Mouse (Mus musculus): ENCODE measurements around the gene Ets2. TPM values are rescaled to one million over a fixed set of nuclear protein-coding genes. Genes with fewer than 3 reads are reported as not detected.

The Ets2 gene
- 37.0 TPM for polyA plus RNA-seq (2021)

GRCm38 (mm10) chr16:95701802-95702561, at the start of gene Ets2:
Gene Ets2 (plus strand): TSS chr16:95702075.
- no peak for TF ChIP-seq CTCF (IDR thresholded peaks at IDR 0.05)
- in situ Hi-C loops (cut with MboI; ENCODE audit: low pct_unique_long_range_greater_than_20kb) = no loop called here
- ATAC-seq (peak; percentile 82), DNase-seq (ENCODE audit: low read depth, low spot score) (peak; percentile 44)
- ChIA-PET POLR2A (interaction anchor here (1.0 to 1.8 kb wide), 3 partner anchors 13 to 92 kb away, joined by 3 to 4 read pairs (median 3); no protein-coding TSS in a partner anchor), CTCF (interaction anchor here (0.8 to 0.9 kb wide), 3 partner anchors 11 to 106 kb away, joined by 3 to 5 read pairs (median 3); no protein-coding TSS in a partner anchor)
- no peaks in the 10 kb centered on the region for H3K27me3 ChIP-seq

GRCm38 (mm10) chr16:95654204-95654611, 47.7 kb upstream of the Ets2 start:
- no peak for TF ChIP-seq CTCF (IDR thresholded peaks at IDR 0.05)
- ATAC-seq (peak; percentile 65), DNase-seq (ENCODE audit: low read depth, low spot score) (no peak)
- no peaks in the 10 kb centered on the region for H3K27me3 ChIP-seq
- in situ Hi-C loops (cut with MboI; ENCODE audit: low pct_unique_long_range_greater_than_20kb) = loop anchor here (5.0 kb wide), 1 partner anchor 313 kb away; no protein-coding TSS in a partner anchor
- CTCF ChIA-PET = interaction anchor here (1.0 to 1.7 kb wide), 2 partner anchors 292 to 303 kb away, joined by 4 to 5 read pairs; no protein-coding TSS in a partner anchor
- POLR2A ChIA-PET = interaction anchor here (0.7 kb wide), 1 partner anchor 46 kb away, joined by 3 read pairs; no protein-coding TSS in a partner anchor

GRCm38 (mm10) chr16:95656535-95656934, 45.3 kb upstream of the Ets2 start:
- POLR2A ChIA-PET = no interaction called here
- no peak for TF ChIP-seq CTCF (IDR thresholded peaks at IDR 0.05)

GRCm38 (mm10) chr16:95657187-95657586, 44.7 kb upstream of the Ets2 start:
- TF ChIP-seq CTCF (IDR thresholded peaks at IDR 0.05) = no peak
- CTCF ChIA-PET = no interaction called here
- in situ Hi-C loops (cut with MboI; ENCODE audit: low pct_unique_long_range_greater_than_20kb) = no loop called here

More at GRCm38 (mm10) chr16:95656535-95656934, 45.3 kb upstream of the Ets2 start:
- ATAC-seq (no peak), DNase-seq (ENCODE audit: low read depth, low spot score) (no peak)
- H3K27me3 ChIP-seq = no peaks in the 10 kb centered on the region
- CTCF ChIA-PET = interaction anchor here (1.0 kb wide), 1 partner anchor 309 kb away, joined by 3 read pairs; no protein-coding TSS in a partner anchor
- in situ Hi-C loops (cut with MboI; ENCODE audit: low pct_unique_long_range_greater_than_20kb) = no loop called here

GRCm38 (mm10) chr16:95657756-95658155, 44.1 kb upstream of the Ets2 start:
- no peak for DNase-seq (ENCODE audit: low read depth, low spot score)

More at GRCm38 (mm10) chr16:95657187-95657586, 44.7 kb upstream of the Ets2 start:
- ATAC-seq = no peak
- no peaks in the 10 kb centered on the region for H3K27me3 ChIP-seq
- POLR2A ChIA-PET = no interaction called here
- DNase-seq (ENCODE audit: low read depth, low spot score) = no peak

GRCm38 (mm10) chr16:95658836-95659430, 42.9 kb upstream of the Ets2 start:
- ATAC-seq = no peak
- peak; percentile 92 for TF ChIP-seq CTCF (IDR thresholded peaks at IDR 0.05)
- ChIA-PET POLR2A (interaction anchor here (0.5 kb wide), 1 partner anchor 30 kb away, joined by 3 read pairs; no protein-coding TSS in a partner anchor), CTCF (interaction anchor here (0.8 to 1.7 kb wide), 5 partner anchors 9 to 287 kb away, joined by 3 to 8 read pairs (median 3); no protein-coding TSS in a partner anchor)
- in situ Hi-C loops (cut with MboI; ENCODE audit: low pct_unique_long_range_greater_than_20kb) = no loop called here
- H3K27me3 ChIP-seq = no peaks in the 10 kb centered on the region
- no peak for DNase-seq (ENCODE audit: low read depth, low spot score)

More at GRCm38 (mm10) chr16:95657756-95658155, 44.1 kb upstream of the Ets2 start:
- ChIA-PET POLR2A (interaction anchor here (0.6 kb wide), 1 partner anchor 1570 kb away, joined by 3 read pairs; no protein-coding TSS in a partner anchor), CTCF (interaction anchor here (1.6 to 1.7 kb wide), 2 partner anchors 10 to 288 kb away, joined by 5 to 8 read pairs; no protein-coding TSS in a partner anchor)
- peak; percentile 42 for TF ChIP-seq CTCF (IDR thresholded peaks at IDR 0.05)
- no peaks in the 10 kb centered on the region for H3K27me3 ChIP-seq
- in situ Hi-C loops (cut with MboI; ENCODE audit: low pct_unique_long_range_greater_than_20kb) = no loop called here
- no peak for ATAC-seq

- ChIA-PET POLR2A (no interaction called here), CTCF (interaction anchor here (0.8 to 1.7 kb wide), 5 partner anchors 9 to 287 kb away, joined by 3 to 8 read pairs (median 3); no protein-coding TSS in a partner anchor)
- ATAC-seq = no peak
- H3K27me3 ChIP-seq = no peaks in the 10 kb centered on the region
- in situ Hi-C loops (cut with MboI; ENCODE audit: low pct_unique_long_range_greater_than_20kb) = no loop called here
- no peak for TF ChIP-seq CTCF (IDR thresholded peaks at IDR 0.05)
- no peak for DNase-seq (ENCODE audit: low read depth, low spot score)
Observed at GRCm38 (mm10) chr16:95659461-95659860, 42.4 kb upstream of the Ets2 start.

GRCm38 (mm10) chr16:95660909-95661308, 41.0 kb upstream of the Ets2 start:
- H3K27me3 ChIP-seq = no peaks in the 10 kb centered on the region
- DNase-seq (ENCODE audit: low read depth, low spot score) (no peak), ATAC-seq (no peak)
- no peak for TF ChIP-seq CTCF (IDR thresholded peaks at IDR 0.05)
- in situ Hi-C loops (cut with MboI; ENCODE audit: low pct_unique_long_range_greater_than_20kb) = no loop called here
- ChIA-PET CTCF (interaction anchor here (1.1 kb wide), 1 partner anchor 9 kb away, joined by 3 read pairs; no protein-coding TSS in a partner anchor), POLR2A (no interaction called here)

- POLR2A ChIA-PET = no interaction called here
- no peaks in the 10 kb centered on the region for H3K27me3 ChIP-seq
- TF ChIP-seq CTCF (IDR thresholded peaks at IDR 0.05) = no peak
- CTCF ChIA-PET = interaction anchor here (1.0 to 1.2 kb wide), 2 partner anchors 14 to 61 kb away, joined by 3 read pairs; no protein-coding TSS in a partner anchor
- no peak for ATAC-seq
- no peak for DNase-seq (ENCODE audit: low read depth, low spot score)
- in situ Hi-C loops (cut with MboI; ENCODE audit: low pct_unique_long_range_greater_than_20kb) = no loop called here
Observed at GRCm38 (mm10) chr16:95665472-95666131, 36.3 kb upstream of the Ets2 start.

- in situ Hi-C loops (cut with MboI; ENCODE audit: low pct_unique_long_range_greater_than_20kb) = no loop called here
- POLR2A ChIA-PET = interaction anchor here (0.6 kb wide), 1 partner anchor 160 kb away, joined by 5 read pairs; no protein-coding TSS in a partner anchor
- ATAC-seq (no peak), DNase-seq (ENCODE audit: low read depth, low spot score) (no peak)
- CTCF ChIA-PET = no interaction called here
- H3K27me3 ChIP-seq = no peaks in the 10 kb centered on the region
- TF ChIP-seq CTCF (IDR thresholded peaks at IDR 0.05) = no peak
Observed at GRCm38 (mm10) chr16:95666288-95666687, 35.6 kb upstream of the Ets2 start.
